7 mouse cellular contexts compared by ENCODE assay signal in genomic region chr13:44222335-44222734, GRCm38 (mm10).
A peak's percentile ranks its signal among the peaks of the same experiment; 100 is the strongest.
DNase-seq lines count a peak whose midpoint lies in the region.

No protein-coding gene starts in this region.

- intact Hi-C loops in gastrocnemius, postnatal 36 days (cut with DNase I) = no loop called here

- peak; percentile 31 for DNase-seq in layer of hippocampus, adult 9-11 months
- DNase-seq in layer of hippocampus, adult 9-10 months (ENCODE audit: low spot score) = no peak
- peak; percentile 33 for DNase-seq in cerebellum, adult 8-10 months
- DNase-seq in gastrocnemius, postnatal 36 days = peak; percentile 40 to 41
- DNase-seq in lung, adult 18-20 months = peak; percentile 19 to 50
- no peak for DNase-seq in urinary bladder, adult 18-20 months (ENCODE audit: low spot score in 2 of 2)
- no peak for DNase-seq in kidney, postnatal 4 days

Comparison
In these comparisons a context has a peak if more than half of its experiments do, and no peak if none do; other contexts are left out.
1. DNase-seq: peak in layer of hippocampus, adult 9-11 months (single experiment), cerebellum, adult 8-10 months (single experiment), gastrocnemius, postnatal 36 days (2 of 2) and lung, adult 18-20 months (2 of 2); none in layer of hippocampus, adult 9-10 months (single experiment), urinary bladder, adult 18-20 months (0 of 2) and kidney, postnatal 4 days (0 of 2).